Mouse (Mus musculus) gastrocnemius, postnatal 10 days (tissue): ENCODE results near the gene Slc41a2. TPM values are rescaled to one million over a fixed set of nuclear protein-coding genes. Genes with fewer than 3 reads are reported as not detected.
"Not testable (repeated sequence)": the region's sequence is repeated elsewhere in the genome, so short reads cannot be mapped to it uniquely, and the experiment has no call there.

Experiments used
- DNase-seq: peaks from one replicate; pipeline ENCODE4 v3.0.0; 2021; ENCODE audit warnings: mixed read lengths
- total RNA-seq, 2 experiments: library from RNA; stranded (reverse); gene quantifications; 2 replicates each; pipeline ENCODE4 v1.2.3; 2021

Slc41a2 gene
- total RNA-seq, 2 experiments from 2014 or later: 1.6 to 2.7 TPM

GRCm38 (mm10) chr10:83353680-83354332 is 16.1 kb upstream of the Slc41a2 start:
- DNase-seq: peak; percentile 30

GRCm38 (mm10) chr10:83351779-83352178 is 14.1 kb upstream of the Slc41a2 start:
- not testable (repeated sequence) for DNase-seq

GRCm38 (mm10) chr10:83350689-83351088 is 13.0 kb upstream of the Slc41a2 start:
- no peak for DNase-seq

- DNase-seq: no peak
Observed at GRCm38 (mm10) chr10:83347494-83347893, 9.8 kb upstream of the Slc41a2 start.

- no peak for DNase-seq
Observed at GRCm38 (mm10) chr10:83346359-83346736, 8.7 kb upstream of the Slc41a2 start.

- no peak for DNase-seq
Observed at GRCm38 (mm10) chr10:83345693-83346358, 8.1 kb upstream of the Slc41a2 start.

- no peak for DNase-seq
Observed at GRCm38 (mm10) chr10:83343828-83344685, 6.4 kb upstream of the Slc41a2 start.

GRCm38 (mm10) chr10:83343171-83343570 is 5.5 kb upstream of the Slc41a2 start:
- DNase-seq: no peak

- no peak for DNase-seq
Observed at GRCm38 (mm10) chr10:83341226-83341625, 3.5 kb upstream of the Slc41a2 start.

- no peak for DNase-seq
Observed at GRCm38 (mm10) chr10:83337971-83338598, 403 bp upstream of the Slc41a2 start.

- DNase-seq: no peak
Observed at GRCm38 (mm10) chr10:83336336-83336735, 1.3 kb downstream of the Slc41a2 start.

GRCm38 (mm10) chr10:83332581-83332980 is 5.1 kb downstream of the Slc41a2 start:
- no peak for DNase-seq

- DNase-seq: no peak
Observed at GRCm38 (mm10) chr10:83331811-83332210, 5.9 kb downstream of the Slc41a2 start.

GRCm38 (mm10) chr10:83330336-83330735 is 7.3 kb downstream of the Slc41a2 start:
- no peak for DNase-seq

- DNase-seq: no peak
Observed at GRCm38 (mm10) chr10:83328791-83329190, 8.9 kb downstream of the Slc41a2 start.

GRCm38 (mm10) chr10:83326648-83327285 is 10.9 kb downstream of the Slc41a2 start:
- DNase-seq: no peak

GRCm38 (mm10) chr10:83325903-83326302 is 11.8 kb downstream of the Slc41a2 start:
- no peak for DNase-seq

- no peak for DNase-seq
Observed at GRCm38 (mm10) chr10:83324871-83325270, 12.8 kb downstream of the Slc41a2 start.

- no peak for DNase-seq
Observed at GRCm38 (mm10) chr10:83322551-83323100, 15.1 kb downstream of the Slc41a2 start.

GRCm38 (mm10) chr10:83321528-83321927 is 16.2 kb downstream of the Slc41a2 start:
- DNase-seq: no peak

- DNase-seq: no peak
Observed at GRCm38 (mm10) chr10:83320870-83321269, 16.8 kb downstream of the Slc41a2 start.

GRCm38 (mm10) chr10:83320396-83320795 is 17.3 kb downstream of the Slc41a2 start:
- no peak for DNase-seq
